Mouse (Mus musculus): ENCODE results near the gene Zmat5.

GRCm38 (mm10) chr11:4720393-4720792, 15.9 kb downstream of the Zmat5 start:
- TF ChIP-seq CTCF (conservative IDR thresholded peaks at IDR 0.05; ENCODE audit: insufficient read depth, insufficient read length, low read depth, low read length) (no peak), POLR2A (IDR thresholded peaks at IDR 0.05; ENCODE audit: low read depth, low read length) (no peak)

Data from kidney, adult 2 months (tissue).